Mouse (Mus musculus) heart, embryonic 15.5 days (tissue): Measurements from ENCODE around the gene Fnbp1. TPM values are rescaled to one million over a fixed set of nuclear protein-coding genes. Genes with fewer than 3 reads are reported as not detected.

ENCODE experiments used
- ATAC-seq: fragments of 200-750 bp; cut with Nextera tagmentation; replicated peaks from 2 replicates; pipeline ENCODE4 v1.8.0; 2017; ENCODE audit warnings: low read depth, moderate TSS enrichment; ENCODE audit not compliant: insufficient number of reproducible peaks, insufficient read depth, low FRiP score
- H3K27ac ChIP-seq: fragments of 300-500 bp; sonication (generic); 2 replicates; pipeline ENCODE4 v1.5.1; 2015; ENCODE audit warnings: mild to moderate bottlenecking, inconsistent platforms
- H3K27me3 ChIP-seq: fragments of 300-500 bp; sonication (generic); 2 replicates; pipeline ENCODE4 v1.6.1; 2015; ENCODE audit warnings: inconsistent platforms
- H3K36me3 ChIP-seq: fragments of 300-500 bp; sonication (generic); 2 replicates; pipeline ENCODE4 v1.6.1; 2015; ENCODE audit warnings: mild to moderate bottlenecking, inconsistent platforms
- H3K4me1 ChIP-seq: fragments of 300-500 bp; sonication (generic); replicated peaks from 2 replicates; pipeline ENCODE4 v1.6.1; 2015; ENCODE audit warnings: inconsistent platforms
- H3K4me2 ChIP-seq: fragments of 300-500 bp; sonication (generic); 2 replicates; pipeline ENCODE4 v1.6.1; 2015; ENCODE audit warnings: inconsistent platforms, mild to moderate bottlenecking, moderate library complexity
- H3K4me3 ChIP-seq: fragments of 300-500 bp; sonication (generic); 2 replicates; pipeline ENCODE4 v1.5.1; 2015; ENCODE audit warnings: mild to moderate bottlenecking, inconsistent platforms
- H3K9ac ChIP-seq: fragments of 300-500 bp; sonication (generic); 2 replicates; pipeline ENCODE4 v1.6.1; 2015; ENCODE audit warnings: mild to moderate bottlenecking, inconsistent platforms
- H3K9me3 ChIP-seq: fragments of 300-500 bp; sonication (generic); replicated peaks from 2 replicates; pipeline ENCODE4 v1.6.1; 2016; ENCODE audit warnings: inconsistent platforms
- WGBS: fragments of 180-500 bp; shearing (Covaris S2); methylation state at CpG from one replicate; pipeline ENCODE4 v1.1.7; 2015; ENCODE audit warnings: mixed read lengths; 5-methylcytosine and 5-hydroxymethylcytosine counted together
- polyA plus RNA-seq: library from polyadenylated mRNA; unstranded; fragments of >200 nt; fragmentation: Nextera tagmentation; extraction: Ambion mirVana; gene quantifications from 2 replicates; pipeline ENCODE4 v1.2.1, GENCODE M21; 2015

The Fnbp1 gene
- polyA plus RNA-seq, 1 experiment from 2014 or later: 16.0 TPM

- H3K27ac ChIP-seq: peak overlapping the region; percentile 64
- H3K36me3 ChIP-seq: no peaks in the 10 kb centered on the region
- H3K9me3 ChIP-seq: no peaks in the 10 kb centered on the region
- no peak overlapping the region for H3K4me2 ChIP-seq
- peaks cover 63% of the 10 kb centered on the region for H3K4me1 ChIP-seq
- ATAC-seq: no peak
- H3K9ac ChIP-seq: 0 out of 2 replicates have a peak overlapping the region, but pooled peaks have one; percentile 18
- WGBS: 39% methylated on average over 13 of the region's 13 CpGs
- no peaks in the 10 kb centered on the region for H3K27me3 ChIP-seq
- H3K4me3 ChIP-seq: no peak overlapping the region
These were observed 5.5 kb downstream of the Fnbp1 start for GRCm38 (mm10) chr2:31136338-31136737.

DNA sequence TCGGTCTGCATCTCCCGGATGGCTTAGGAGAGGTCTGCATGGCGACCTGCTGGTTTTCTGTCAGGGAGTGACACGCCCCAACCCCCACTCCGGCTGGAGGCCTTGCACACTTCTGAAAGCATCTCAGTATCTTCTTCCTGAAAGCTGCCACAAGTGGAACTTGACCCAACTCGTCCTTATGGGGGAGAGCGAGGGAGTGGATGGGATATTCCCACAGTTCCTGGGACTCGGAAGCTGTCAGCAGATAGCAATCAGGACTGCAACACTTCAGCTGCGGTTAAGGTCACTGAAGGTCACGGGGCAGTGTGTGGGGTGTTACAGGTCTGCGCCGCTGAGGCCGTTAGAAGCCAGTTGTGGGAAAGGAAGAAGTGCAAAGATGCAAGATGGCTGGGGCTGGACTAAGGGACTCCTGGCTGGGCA is 6.3 kb downstream of the Fnbp1 start:
- Histone ChIP-seq H3K4me2 (no peak overlapping the region), H3K27ac (peak overlapping the region; percentile 64), H3K27me3 (no peaks in the 10 kb centered on the region), H3K4me3 (no peak overlapping the region), H3K9ac (no peak overlapping the region), H3K9me3 (no peaks in the 10 kb centered on the region), H3K4me1 (peaks cover 67% of the 10 kb centered on the region), H3K36me3 (no peaks in the 10 kb centered on the region)
- 26% methylated on average over 13 of the region's 13 CpGs for WGBS
- ATAC-seq: no peak

DNA sequence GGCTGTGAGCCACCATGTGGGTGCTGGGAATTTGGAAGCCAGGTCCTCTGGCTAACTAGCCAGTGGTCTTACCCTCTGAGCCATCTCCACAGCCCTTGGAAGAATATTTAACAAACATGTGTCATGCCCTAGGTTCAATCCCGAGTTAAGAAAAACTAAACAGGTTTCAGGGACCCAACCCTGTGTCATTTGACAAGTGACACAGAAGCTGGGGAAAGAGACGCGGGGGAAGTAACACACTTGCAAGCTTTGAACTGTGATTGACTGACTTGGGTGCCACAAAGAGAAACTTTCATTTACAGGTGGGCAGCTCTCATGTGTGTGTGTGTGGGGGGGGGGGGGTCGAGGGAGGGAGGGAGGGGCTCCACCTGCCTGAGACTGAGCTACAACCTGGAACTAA is 7.8 kb downstream of the Fnbp1 start:
- peaks cover 64% of the 10 kb centered on the region for H3K4me1 ChIP-seq
- no peak for ATAC-seq

GRCm38 (mm10) chr2:31132682-31133081 is 9.1 kb downstream of the Fnbp1 start:
- H3K4me1 ChIP-seq: peaks cover 69% of the 10 kb centered on the region
- H3K36me3 ChIP-seq: no peaks in the 10 kb centered on the region
- H3K9ac ChIP-seq: no peak overlapping the region
- peak overlapping the region; percentile 64 for H3K27ac ChIP-seq
- H3K4me2 ChIP-seq: no peak overlapping the region
- no peak overlapping the region for H3K4me3 ChIP-seq
- no peaks in the 10 kb centered on the region for H3K27me3 ChIP-seq
- no peaks in the 10 kb centered on the region for H3K9me3 ChIP-seq
- 45% methylated on average over 8 of the region's 8 CpGs for WGBS
- no peak for ATAC-seq

More for the DNA sequence above, 7.8 kb downstream of the Fnbp1 start:
- H3K27me3 ChIP-seq: no peaks in the 10 kb centered on the region
- H3K4me3 ChIP-seq: no peak overlapping the region
- no peaks in the 10 kb centered on the region for H3K36me3 ChIP-seq
- H3K4me2 ChIP-seq: no peak overlapping the region
- no peaks in the 10 kb centered on the region for H3K9me3 ChIP-seq
- no peak overlapping the region for H3K9ac ChIP-seq
- H3K27ac ChIP-seq: no peak overlapping the region
- WGBS: 83% methylated on average over 3 of the region's 4 CpGs

- Histone ChIP-seq H3K9ac (peak overlapping the region; percentile 5; the same call in 1 of the 2 replicates), H3K27me3 (no peaks in the 10 kb centered on the region), H3K4me1 (peaks cover 65% of the 10 kb centered on the region), H3K36me3 (no peaks in the 10 kb centered on the region), H3K27ac (peak overlapping the region; percentile 64), H3K4me3 (no peak overlapping the region), H3K4me2 (peak overlapping the region; percentile 12; the same call in 1 of the 2 replicates), H3K9me3 (no peaks in the 10 kb centered on the region)
- ATAC-seq: 0 out of 2 replicates have a peak, but pooled peaks have one; percentile 8
- WGBS: 60% methylated on average over 8 of the region's 8 CpGs
These were observed 11.0 kb downstream of the Fnbp1 start for GRCm38 (mm10) chr2:31130815-31131299.

DNA sequence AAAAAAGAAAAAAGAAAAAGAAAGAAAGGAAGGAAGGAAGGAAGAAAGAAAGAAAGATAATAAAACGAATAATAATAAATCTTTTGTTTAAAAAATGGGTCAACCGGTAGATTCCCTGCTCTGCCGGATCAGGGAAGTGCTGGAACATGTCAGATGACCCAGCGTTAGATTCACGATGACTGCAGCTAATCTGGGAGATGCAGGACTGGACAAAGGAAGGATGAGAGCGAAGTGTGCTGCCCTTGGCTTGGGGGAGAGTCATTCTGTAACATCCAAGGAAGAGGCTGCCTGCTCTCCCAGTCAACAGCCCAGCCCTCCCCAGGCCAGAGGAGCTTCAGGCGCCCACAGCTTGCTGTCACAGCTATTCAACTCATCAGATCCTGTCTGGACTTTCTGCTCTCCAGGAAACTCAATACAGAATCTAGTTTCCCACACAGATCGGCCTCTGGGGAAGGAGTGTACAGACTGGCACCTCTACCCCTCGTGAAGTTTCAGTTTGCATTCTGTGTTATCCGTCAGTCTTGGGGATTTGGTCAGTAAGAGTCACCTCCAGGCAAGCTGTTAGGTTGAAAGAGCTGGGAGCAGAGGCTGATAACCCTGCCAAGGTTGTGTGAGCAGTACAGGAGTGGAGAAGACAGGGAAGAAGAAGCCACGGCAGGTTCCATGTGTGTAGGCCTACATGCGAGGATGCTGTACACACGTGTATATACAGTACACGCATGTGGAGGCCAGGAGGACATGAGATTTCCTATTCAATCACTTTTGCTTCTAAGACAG is 11.9 kb downstream of the Fnbp1 start:
- H3K9ac ChIP-seq: no peak overlapping the region

DNA sequence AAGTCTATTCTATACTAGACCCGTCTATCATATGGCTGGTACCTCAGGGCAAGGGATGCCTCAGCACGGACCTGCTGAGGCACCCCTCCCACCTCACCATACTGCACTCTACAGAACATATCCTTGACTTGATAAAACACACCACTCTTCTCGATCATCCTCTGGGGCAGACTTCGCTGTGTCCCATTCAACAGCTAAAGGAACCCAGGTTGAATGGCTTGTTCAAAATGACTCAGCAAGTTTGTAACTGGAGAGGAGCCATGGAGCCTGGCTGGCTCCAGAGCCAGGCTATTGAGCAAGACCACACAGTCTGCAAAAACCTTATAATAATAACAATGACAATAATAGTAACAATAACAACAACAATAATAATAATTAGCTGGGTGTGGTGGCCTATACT is 13.9 kb downstream of the Fnbp1 start:
- Histone ChIP-seq H3K36me3 (no peaks in the 10 kb centered on the region), H3K9me3 (no peaks in the 10 kb centered on the region), H3K9ac (no peak overlapping the region), H3K4me2 (no peak overlapping the region), H3K27ac (no peak overlapping the region), H3K4me1 (peaks cover 70% of the 10 kb centered on the region), H3K4me3 (no peak overlapping the region), H3K27me3 (no peaks in the 10 kb centered on the region)
- WGBS: 62% methylated on average over 4 of the region's 4 CpGs
- no peak for ATAC-seq

More for the DNA sequence above, 11.9 kb downstream of the Fnbp1 start:
- Histone ChIP-seq H3K4me2 (no peak overlapping the region), H3K4me1 (peaks cover 61% of the 10 kb centered on the region), H3K27me3 (no peaks in the 10 kb centered on the region), H3K4me3 (no peak overlapping the region), H3K36me3 (no peaks in the 10 kb centered on the region), H3K27ac (peak overlapping the region; percentile 64), H3K9me3 (no peaks in the 10 kb centered on the region)
- ATAC-seq: no peak
- 62% methylated on average over 14 of the region's 14 CpGs for WGBS

DNA sequence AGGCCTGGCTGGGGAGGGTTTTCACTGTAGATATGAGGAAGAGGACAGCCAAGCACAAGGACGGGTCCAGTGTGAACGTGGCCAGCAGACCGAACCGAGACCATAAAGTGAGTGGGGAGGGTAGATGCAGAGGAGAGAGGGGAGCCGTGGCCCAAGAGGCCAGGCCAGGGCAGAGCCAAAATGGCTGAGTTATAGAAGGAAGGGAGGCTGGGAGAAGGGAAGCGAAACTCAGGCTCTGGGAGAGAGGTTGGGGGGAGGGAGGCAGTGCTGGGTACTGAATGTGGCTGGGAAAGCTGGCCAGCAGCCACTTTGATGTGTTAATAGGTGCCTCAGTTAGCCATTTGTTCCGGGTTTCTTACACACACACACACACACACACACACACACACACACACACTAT is 14.6 kb downstream of the Fnbp1 start:
- H3K9ac ChIP-seq: no peak overlapping the region
- no peak overlapping the region for H3K4me3 ChIP-seq
- H3K4me2 ChIP-seq: no peak overlapping the region
- H3K9me3 ChIP-seq: no peaks in the 10 kb centered on the region
- no peak for ATAC-seq
- WGBS: 65% methylated on average over 7 of the region's 7 CpGs
- H3K27ac ChIP-seq: peak overlapping the region; percentile 34; the same call in 1 of the 2 replicates
- H3K36me3 ChIP-seq: no peaks in the 10 kb centered on the region
- peaks cover 67% of the 10 kb centered on the region for H3K4me1 ChIP-seq
- no peaks in the 10 kb centered on the region for H3K27me3 ChIP-seq

DNA sequence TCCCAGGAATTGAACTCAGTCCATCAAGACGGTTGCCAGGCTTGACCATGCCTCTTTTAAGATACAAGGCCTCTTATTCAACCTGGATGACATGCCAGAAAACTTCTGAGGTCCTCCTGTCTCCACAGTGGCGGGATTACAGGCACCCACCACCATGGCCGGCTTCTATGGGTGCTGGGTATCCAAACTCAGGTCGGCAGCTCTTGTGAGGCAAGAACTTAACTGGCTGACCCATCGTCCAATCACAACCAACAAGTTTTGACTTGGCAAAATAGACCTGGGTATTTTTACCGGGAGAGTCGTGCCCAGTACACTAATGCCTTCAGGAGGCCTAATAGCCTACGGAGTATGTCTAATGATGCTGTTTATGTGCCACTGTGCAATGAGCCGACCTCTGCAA is 15.8 kb downstream of the Fnbp1 start:
- no peak for ATAC-seq
- no peaks in the 10 kb centered on the region for H3K9me3 ChIP-seq
- H3K9ac ChIP-seq: no peak overlapping the region
- H3K4me2 ChIP-seq: no peak overlapping the region
- no peak overlapping the region for H3K4me3 ChIP-seq
- H3K27ac ChIP-seq: no peak overlapping the region; the same call in 1 of the 2 replicates
- 92% methylated on average over 9 of the region's 9 CpGs for WGBS
- H3K4me1 ChIP-seq: peaks cover 61% of the 10 kb centered on the region
- H3K27me3 ChIP-seq: no peaks in the 10 kb centered on the region
- H3K36me3 ChIP-seq: no peaks in the 10 kb centered on the region

DNA sequence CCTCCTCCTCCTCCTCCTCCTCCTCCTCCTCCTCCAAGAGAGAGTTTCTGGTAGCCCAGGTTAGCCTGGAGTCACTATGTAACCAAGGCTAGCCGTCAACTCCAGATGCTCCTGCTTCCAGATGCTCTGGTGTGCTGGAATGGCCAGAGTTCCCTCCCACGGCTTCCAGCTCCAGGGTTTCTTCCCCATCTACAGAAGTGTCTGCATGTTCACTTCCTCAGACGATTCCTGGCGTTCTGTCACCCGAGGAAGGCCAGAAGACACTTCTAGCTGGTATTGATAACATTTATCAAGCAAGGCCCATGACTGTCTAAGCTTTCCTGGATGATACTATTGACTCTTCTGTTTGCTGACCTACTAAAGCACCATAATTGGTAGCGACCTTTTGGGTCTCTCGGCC is 16.7 kb downstream of the Fnbp1 start:
- no peak overlapping the region for H3K9ac ChIP-seq
- H3K36me3 ChIP-seq: no peaks in the 10 kb centered on the region
- no peak overlapping the region for H3K4me2 ChIP-seq
- no peak for ATAC-seq
- H3K4me1 ChIP-seq: peaks cover 55% of the 10 kb centered on the region
- no peaks in the 10 kb centered on the region for H3K9me3 ChIP-seq
- WGBS: 56% methylated on average over 7 of the region's 7 CpGs
- peak overlapping the region; percentile 81 for H3K27ac ChIP-seq
- H3K27me3 ChIP-seq: no peaks in the 10 kb centered on the region
- no peak overlapping the region for H3K4me3 ChIP-seq

DNA sequence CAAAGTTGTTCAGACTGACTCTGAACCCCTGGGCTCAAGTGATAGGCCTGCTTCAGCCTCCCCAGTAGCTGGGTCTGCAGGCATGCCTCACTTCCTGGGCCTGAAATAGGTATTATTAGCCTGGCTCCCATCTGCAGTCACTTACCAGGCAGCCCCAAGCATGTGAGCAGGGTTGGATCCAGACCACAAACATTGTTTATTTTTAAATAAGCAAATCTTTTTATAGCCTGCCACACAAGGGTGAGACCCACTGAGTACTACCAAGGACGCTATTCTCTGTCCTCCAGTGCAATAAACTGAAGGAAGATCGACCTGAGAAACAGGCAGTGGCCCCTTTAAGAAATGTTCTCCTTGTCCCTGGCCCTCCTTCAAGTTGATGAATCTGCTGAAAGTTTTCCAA is 17.1 kb downstream of the Fnbp1 start:
- 34% methylated on average over 2 of the region's 2 CpGs for WGBS
- Histone ChIP-seq H3K9me3 (no peaks in the 10 kb centered on the region), H3K36me3 (no peaks in the 10 kb centered on the region), H3K4me2 (peak overlapping the region; percentile 5; the same call in 1 of the 2 replicates), H3K27ac (peak overlapping the region; percentile 81), H3K9ac (no peak overlapping the region), H3K4me3 (no peak overlapping the region), H3K27me3 (no peaks in the 10 kb centered on the region), H3K4me1 (peaks cover 55% of the 10 kb centered on the region)
- ATAC-seq: peak; percentile 58

DNA sequence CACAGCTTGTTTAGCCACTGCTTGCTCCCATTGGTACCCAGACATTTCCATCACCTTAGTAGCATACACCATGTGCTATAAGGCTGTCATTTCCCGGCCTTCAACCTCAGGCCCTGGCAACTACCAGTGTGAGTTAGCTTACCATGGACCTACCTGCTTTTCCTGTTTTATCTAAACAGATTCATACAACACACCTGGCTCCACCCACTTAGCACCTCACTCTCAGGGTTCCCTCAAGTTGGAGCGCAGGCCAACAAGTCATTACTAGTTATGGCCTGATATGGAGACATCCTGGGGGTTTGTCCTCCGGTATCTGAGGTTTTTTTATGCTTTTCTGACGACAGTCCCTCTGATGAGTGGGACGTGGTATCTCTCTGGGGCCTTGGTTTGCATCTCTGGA is 18.3 kb downstream of the Fnbp1 start:
- H3K4me3 ChIP-seq: no peak overlapping the region
- no peak overlapping the region for H3K9ac ChIP-seq
- H3K27ac ChIP-seq: peak overlapping the region; percentile 81; the same call in 1 of the 2 replicates
- H3K4me2 ChIP-seq: no peak overlapping the region
- H3K4me1 ChIP-seq: peaks cover 63% of the 10 kb centered on the region
- ATAC-seq: no peak
- H3K27me3 ChIP-seq: no peaks in the 10 kb centered on the region
- 71% methylated on average over 5 of the region's 5 CpGs for WGBS
- no peaks in the 10 kb centered on the region for H3K36me3 ChIP-seq
- H3K9me3 ChIP-seq: no peaks in the 10 kb centered on the region
